Mouse (Mus musculus) lung, embryonic 15.5 days (tissue): ENCODE data around the gene Rictor. TPM values are rescaled to one million over a fixed set of nuclear protein-coding genes. Genes with fewer than 3 reads are reported as not detected.

ENCODE experiments used
- ATAC-seq: fragments of 200-750 bp; cut with Nextera tagmentation; 2 replicates; pipeline ENCODE4 v1.8.0; 2017; ENCODE audit warnings: moderate number of reproducible peaks, borderline replicate concordance; ENCODE audit not compliant: low FRiP score, low TSS enrichment; ENCODE audit errors: extremely low read depth
- H3K27ac ChIP-seq: fragments of 300-500 bp; sonication (generic); 2 replicates; pipeline ENCODE4 v1.5.1; 2015; ENCODE audit warnings: moderate library complexity, mild to moderate bottlenecking, inconsistent platforms
- H3K27me3 ChIP-seq: fragments of 300-500 bp; sonication (generic); 2 replicates; pipeline ENCODE4 v1.6.1; 2015; ENCODE audit warnings: inconsistent platforms
- H3K36me3 ChIP-seq: fragments of 300-500 bp; sonication (generic); 2 replicates; pipeline ENCODE4 v1.6.1; 2015; ENCODE audit warnings: inconsistent platforms
- H3K4me1 ChIP-seq: fragments of 300-500 bp; sonication (generic); 2 replicates; pipeline ENCODE4 v1.6.1; 2015; ENCODE audit warnings: inconsistent platforms
- H3K4me2 ChIP-seq: fragments of 300-500 bp; sonication (generic); 2 replicates; pipeline ENCODE4 v1.6.1; 2015; ENCODE audit warnings: inconsistent platforms, mild to moderate bottlenecking, moderate library complexity
- H3K4me3 ChIP-seq: fragments of 300-500 bp; sonication (generic); 2 replicates; pipeline ENCODE4 v1.5.1; 2015; ENCODE audit warnings: mild to moderate bottlenecking, inconsistent platforms
- H3K9ac ChIP-seq: fragments of 300-500 bp; sonication (generic); 2 replicates; pipeline ENCODE4 v1.6.1; 2015; ENCODE audit warnings: inconsistent platforms
- H3K9me3 ChIP-seq: fragments of 300-500 bp; sonication (generic); 2 replicates; pipeline ENCODE4 v1.6.1; 2016; ENCODE audit warnings: inconsistent platforms
- WGBS: fragments of 180-500 bp; shearing (Covaris S2); methylation state at CpG from one replicate; pipeline ENCODE4 v1.1.7; 2015; 5-methylcytosine and 5-hydroxymethylcytosine counted together
- polyA plus RNA-seq: library from polyadenylated mRNA; unstranded; fragments of >200 nt; fragmentation: Nextera tagmentation; extraction: Ambion mirVana; gene quantifications from 2 replicates; pipeline ENCODE4 v1.2.1, GENCODE M21; 2015

The Rictor gene
- 41.3 and 45.5 TPM in 2 replicates for polyA plus RNA-seq

DNA sequence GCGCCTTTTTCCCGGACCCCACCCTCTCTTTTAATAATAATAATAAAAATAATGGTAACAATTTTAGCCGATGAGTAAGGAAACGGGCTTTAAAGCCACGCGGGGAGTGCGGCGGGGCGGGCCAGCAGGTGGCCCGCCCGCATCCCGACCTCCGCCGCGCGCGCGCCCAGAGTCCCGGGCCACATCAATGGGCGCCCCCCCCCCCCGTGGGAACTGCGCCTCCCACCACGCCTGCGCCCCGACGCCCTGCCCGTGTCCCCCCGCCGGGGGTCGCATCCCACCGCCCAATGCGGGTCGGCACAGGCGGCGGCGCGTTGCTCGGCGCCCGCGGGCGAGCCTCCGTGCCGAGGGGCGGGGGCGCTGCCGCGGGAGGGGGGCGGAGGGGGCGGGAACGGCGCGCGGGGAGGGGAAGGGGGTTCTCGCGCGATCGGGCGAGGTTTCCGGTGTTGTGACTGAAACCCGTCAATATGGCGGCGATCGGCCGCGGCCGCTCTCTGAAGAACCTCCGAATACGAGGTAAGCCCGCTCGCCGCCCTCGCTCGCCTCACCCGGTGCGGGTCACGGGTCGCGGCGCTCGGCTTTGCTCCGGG lies at the start of gene Rictor:
Gene Rictor, plus strand, starts transcription at position 444 of the 590 bp plus-strand sequence.
- WGBS: 3% methylated on average over 59 of the region's 82 CpGs
- Histone ChIP-seq H3K27me3 (peaks cover 3% of the 10 kb centered on the region; the same call in 1 of the 2 replicates), H3K4me2 (peak within 1 kb of the TSS; percentile 90), H3K27ac (peak within 1 kb of the TSS; percentile 83), H3K9me3 (no peaks in the 10 kb centered on the region), H3K36me3 (no peaks in the 10 kb centered on the region), H3K9ac (peak within 1 kb of the TSS; percentile 83), H3K4me3 (peak within 1 kb of the TSS; percentile 74), H3K4me1 (peaks cover 21% of the 10 kb centered on the region)
- peak; percentile 88 for ATAC-seq

DNA sequence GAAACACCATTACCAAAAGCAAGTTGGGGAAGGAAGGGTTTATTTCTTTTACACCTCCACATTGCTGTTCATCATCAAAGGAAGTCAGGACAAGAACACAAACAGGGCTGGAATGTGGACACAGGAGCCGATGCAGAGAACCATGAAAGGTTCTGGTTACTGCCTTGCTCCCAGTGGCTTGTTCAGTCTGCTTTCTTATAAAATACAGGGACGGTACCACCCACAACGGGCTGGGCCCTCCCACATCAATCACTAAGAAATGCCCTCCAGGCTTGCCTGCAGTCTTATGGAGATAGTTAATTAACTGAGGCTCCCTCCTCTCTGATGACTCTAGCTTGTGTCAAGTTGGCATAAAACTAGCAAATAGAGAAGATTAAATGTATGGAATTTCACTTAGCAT lies 46.2 kb upstream of the Rictor start:
- 40% methylated on average over 3 of the region's 3 CpGs for WGBS
- ATAC-seq: no peak
- Histone ChIP-seq H3K4me1 (0 out of 2 replicates have a peak, but pooled peaks cover 3% of the 10 kb centered on the region), H3K9me3 (no peaks in the 10 kb centered on the region), H3K27ac (no peak overlapping the region), H3K36me3 (no peaks in the 10 kb centered on the region), H3K4me2 (no peak overlapping the region), H3K4me3 (no peak overlapping the region), H3K9ac (no peak overlapping the region), H3K27me3 (no peaks in the 10 kb centered on the region)

DNA sequence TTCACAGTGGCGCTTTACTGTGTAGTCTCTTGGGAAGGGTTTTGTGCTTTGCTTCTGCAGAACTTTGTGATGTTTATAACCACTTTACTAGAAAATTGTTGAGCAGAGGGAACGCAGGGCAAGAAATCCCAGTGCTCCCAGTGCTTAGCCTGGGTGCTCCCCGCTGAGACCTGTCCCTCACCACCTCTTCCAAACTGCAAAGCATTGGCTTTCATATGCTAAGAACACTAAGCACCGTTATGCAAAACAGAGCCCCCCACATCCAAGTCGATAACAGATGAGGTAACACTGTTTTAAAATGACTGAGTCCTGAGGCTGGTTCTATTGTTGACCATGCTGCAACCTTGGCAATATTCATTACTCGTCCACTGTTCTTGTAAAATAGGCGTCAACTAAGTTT lies 44.2 kb upstream of the Rictor start:
- no peak for ATAC-seq
- Histone ChIP-seq H3K4me1 (0 out of 2 replicates have a peak, but pooled peaks cover 3% of the 10 kb centered on the region), H3K27me3 (no peaks in the 10 kb centered on the region), H3K9ac (no peak overlapping the region), H3K4me2 (no peak overlapping the region), H3K36me3 (no peaks in the 10 kb centered on the region), H3K9me3 (no peaks in the 10 kb centered on the region), H3K27ac (no peak overlapping the region), H3K4me3 (no peak overlapping the region)
- 70% methylated on average over 7 of the region's 7 CpGs for WGBS

DNA sequence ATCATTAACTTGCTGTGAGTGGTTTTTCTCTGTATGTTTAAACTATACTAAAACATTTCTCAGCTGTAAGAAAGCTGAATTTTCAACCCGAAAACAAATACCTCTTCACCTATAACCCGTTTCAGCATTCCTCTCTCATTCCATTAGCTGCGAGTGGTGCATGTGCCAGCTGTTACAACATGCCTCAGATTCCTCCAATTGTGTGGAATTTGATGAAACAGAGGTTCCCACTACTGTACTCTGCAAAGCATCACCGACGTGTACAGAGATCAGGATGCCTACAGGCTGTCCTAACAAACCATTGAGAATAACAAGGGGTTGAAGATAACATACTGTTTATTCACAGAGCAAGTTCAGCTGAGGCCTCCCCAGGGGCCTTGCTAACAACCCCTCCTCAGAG lies 42.1 kb upstream of the Rictor start:
- WGBS: 19% methylated on average over 5 of the region's 5 CpGs
- Histone ChIP-seq H3K9ac (no peak overlapping the region), H3K4me2 (no peak overlapping the region), H3K4me1 (0 out of 2 replicates have a peak, but pooled peaks cover 3% of the 10 kb centered on the region), H3K9me3 (no peaks in the 10 kb centered on the region), H3K4me3 (no peak overlapping the region), H3K36me3 (no peaks in the 10 kb centered on the region), H3K27me3 (no peaks in the 10 kb centered on the region), H3K27ac (peak overlapping the region; percentile 27; the same call in 1 of the 2 replicates)
- ATAC-seq: no peak

DNA sequence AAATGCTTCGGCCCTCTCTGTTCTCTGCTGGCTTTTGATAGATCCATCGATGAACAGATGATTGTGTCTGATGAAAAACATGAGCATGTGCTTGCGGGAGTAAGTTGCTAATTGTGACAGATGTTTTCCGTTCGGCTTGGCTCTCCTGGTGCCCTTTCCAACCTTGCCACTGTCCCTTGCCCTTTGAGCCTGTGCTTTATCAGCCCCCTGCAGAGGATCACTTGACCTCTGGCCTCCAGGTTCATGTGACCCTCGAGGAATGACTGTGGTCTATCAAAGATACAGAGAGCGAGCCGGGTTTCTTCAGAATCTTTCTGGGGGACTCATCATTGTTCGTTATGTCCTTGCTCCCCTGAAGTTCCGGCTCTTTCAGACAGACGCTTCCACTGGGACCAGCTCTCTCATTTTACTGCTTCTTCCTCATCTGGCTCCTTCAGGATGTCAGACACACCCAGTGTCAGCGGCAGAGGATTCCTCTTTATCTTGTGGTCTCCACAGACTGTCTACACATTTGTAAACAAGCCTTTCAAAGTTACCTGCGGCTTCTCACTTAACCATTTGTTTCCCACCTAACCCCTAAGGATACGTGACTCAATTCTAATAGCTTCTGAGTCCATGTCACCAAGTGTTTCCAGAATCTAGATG lies 39.3 kb upstream of the Rictor start:
- no peak overlapping the region for H3K4me3 ChIP-seq
- no peaks in the 10 kb centered on the region for H3K27me3 ChIP-seq
- WGBS: 25% methylated on average over 14 of the region's 14 CpGs
- no peak overlapping the region for H3K27ac ChIP-seq
- ATAC-seq: no peak
- H3K36me3 ChIP-seq: no peaks in the 10 kb centered on the region
- no peaks in the 10 kb centered on the region for H3K9me3 ChIP-seq
- H3K4me2 ChIP-seq: no peak overlapping the region
- no peak overlapping the region for H3K9ac ChIP-seq
- 0 out of 2 replicates have a peak, but pooled peaks cover 3% of the 10 kb centered on the region for H3K4me1 ChIP-seq

DNA sequence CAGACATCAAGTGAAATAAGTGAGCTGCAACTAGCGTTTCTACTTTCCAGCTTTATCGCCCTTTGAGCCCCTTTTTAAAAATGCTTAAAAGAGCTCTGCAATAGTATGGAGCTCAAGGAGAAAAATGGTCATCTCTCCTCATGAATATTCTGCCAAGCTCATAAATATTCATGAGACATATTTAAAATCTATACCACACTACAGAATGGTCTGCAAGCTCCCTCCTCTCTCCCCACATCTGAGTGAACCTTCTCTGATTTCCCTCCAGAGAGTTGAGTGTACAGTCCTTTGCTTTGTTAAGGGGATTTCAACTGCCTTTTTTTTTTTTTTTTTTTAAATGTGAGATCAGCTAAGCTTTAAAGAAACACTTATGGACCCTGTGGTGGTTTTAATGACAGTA lies 29.7 kb upstream of the Rictor start:
- no peak overlapping the region for H3K9ac ChIP-seq
- no peaks in the 10 kb centered on the region for H3K36me3 ChIP-seq
- H3K9me3 ChIP-seq: no peaks in the 10 kb centered on the region
- no peak overlapping the region for H3K4me2 ChIP-seq
- no peak overlapping the region for H3K4me3 ChIP-seq
- WGBS: 78% methylated on average over 2 of the region's 2 CpGs
- H3K27ac ChIP-seq: no peak overlapping the region
- H3K27me3 ChIP-seq: no peaks in the 10 kb centered on the region
- H3K4me1 ChIP-seq: no peaks in the 10 kb centered on the region
- no peak for ATAC-seq

DNA sequence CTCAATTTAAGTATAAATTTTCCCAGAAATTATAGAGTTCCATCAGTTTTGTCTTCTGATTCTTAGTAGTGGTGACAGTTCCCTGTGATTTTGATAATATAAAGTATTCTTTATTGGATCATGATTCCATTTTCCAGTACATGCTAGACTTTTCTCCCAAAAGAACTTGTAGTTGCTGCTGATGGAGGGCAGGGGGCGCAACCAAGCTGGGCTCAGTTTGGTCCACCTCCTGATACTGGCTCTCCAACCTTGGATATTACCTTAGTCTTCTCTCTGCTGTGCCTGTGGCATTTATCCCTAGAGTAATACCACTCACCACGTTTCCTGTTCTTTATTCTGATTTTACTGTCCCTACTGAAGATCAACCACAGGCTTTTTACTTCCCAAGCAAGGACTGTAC lies 6.0 kb upstream of the Rictor start:
- H3K4me3 ChIP-seq: no peak overlapping the region
- ATAC-seq: no peak
- WGBS: 71% methylated on average over 2 of the region's 2 CpGs
- H3K4me2 ChIP-seq: no peak overlapping the region
- H3K36me3 ChIP-seq: no peaks in the 10 kb centered on the region
- no peaks in the 10 kb centered on the region for H3K4me1 ChIP-seq
- no peak overlapping the region for H3K9ac ChIP-seq
- no peaks in the 10 kb centered on the region for H3K9me3 ChIP-seq
- H3K27me3 ChIP-seq: peaks cover 3% of the 10 kb centered on the region; the same call in 1 of the 2 replicates
- H3K27ac ChIP-seq: no peak overlapping the region

DNA sequence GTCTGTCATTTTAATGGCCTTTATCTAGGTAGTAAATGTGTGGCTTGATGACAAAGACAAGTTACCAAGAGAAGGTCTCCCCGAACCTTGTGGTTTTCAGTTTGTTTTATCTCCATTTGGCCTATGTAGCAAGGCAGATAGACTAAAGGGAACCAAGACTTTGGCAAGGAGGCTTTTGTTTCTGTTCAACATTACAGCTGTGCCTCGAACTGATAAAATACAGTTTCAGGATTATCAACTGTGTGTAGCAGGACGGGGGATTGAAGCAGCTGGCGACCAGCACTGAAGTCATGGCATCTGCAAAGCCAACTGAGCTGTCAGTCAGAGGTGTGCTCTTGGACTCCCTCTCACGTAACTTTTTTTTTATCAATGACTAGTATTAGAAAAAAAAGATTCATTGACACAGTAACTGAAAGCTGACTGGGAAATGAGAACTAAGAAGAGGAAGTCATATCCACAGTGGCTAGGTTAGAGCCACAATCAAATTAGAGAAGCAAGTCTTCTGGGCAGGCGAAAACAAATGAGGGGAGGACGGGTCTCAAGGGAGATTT lies 2.8 kb upstream of the Rictor start:
- Histone ChIP-seq H3K4me2 (no peak overlapping the region), H3K4me1 (peaks cover 13% of the 10 kb centered on the region), H3K36me3 (no peaks in the 10 kb centered on the region), H3K9ac (no peak overlapping the region), H3K27me3 (peaks cover 3% of the 10 kb centered on the region; the same call in 1 of the 2 replicates), H3K27ac (no peak overlapping the region), H3K9me3 (no peaks in the 10 kb centered on the region), H3K4me3 (no peak overlapping the region)
- 45% methylated on average over 7 of the region's 7 CpGs for WGBS
- ATAC-seq: no peak

DNA sequence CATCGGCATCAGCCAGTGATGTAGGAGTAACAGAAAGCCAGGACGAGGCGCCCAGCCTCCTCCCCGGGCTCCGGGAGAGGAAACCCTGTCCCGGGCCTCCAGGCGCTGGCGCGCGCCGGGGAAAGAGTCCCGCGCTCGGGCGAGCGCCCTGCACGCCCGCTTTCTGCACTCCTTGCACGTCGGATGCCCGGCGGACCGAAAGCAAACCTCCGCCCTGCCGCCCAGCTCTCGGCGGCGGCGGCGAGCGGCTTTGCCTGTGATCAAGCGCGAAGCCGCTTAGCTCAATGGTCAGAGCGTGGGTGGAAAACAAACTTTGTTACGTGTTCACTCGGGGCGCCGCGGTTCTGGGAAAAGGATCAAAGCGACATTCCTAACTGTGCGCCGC lies 636 bp upstream of the Rictor start:
- H3K4me1 ChIP-seq: peaks cover 16% of the 10 kb centered on the region
- ATAC-seq: peak; percentile 50
- H3K36me3 ChIP-seq: no peaks in the 10 kb centered on the region
- no peaks in the 10 kb centered on the region for H3K9me3 ChIP-seq
- H3K4me3 ChIP-seq: peak overlapping the region; percentile 74
- peak overlapping the region; percentile 83 for H3K9ac ChIP-seq
- H3K27me3 ChIP-seq: peaks cover 3% of the 10 kb centered on the region; the same call in 1 of the 2 replicates
- H3K27ac ChIP-seq: peak overlapping the region; percentile 83
- H3K4me2 ChIP-seq: peak overlapping the region; percentile 90
- whole genome bisulfite sequencing: 0% methylated on average over 43 of the region's 43 CpGs

DNA sequence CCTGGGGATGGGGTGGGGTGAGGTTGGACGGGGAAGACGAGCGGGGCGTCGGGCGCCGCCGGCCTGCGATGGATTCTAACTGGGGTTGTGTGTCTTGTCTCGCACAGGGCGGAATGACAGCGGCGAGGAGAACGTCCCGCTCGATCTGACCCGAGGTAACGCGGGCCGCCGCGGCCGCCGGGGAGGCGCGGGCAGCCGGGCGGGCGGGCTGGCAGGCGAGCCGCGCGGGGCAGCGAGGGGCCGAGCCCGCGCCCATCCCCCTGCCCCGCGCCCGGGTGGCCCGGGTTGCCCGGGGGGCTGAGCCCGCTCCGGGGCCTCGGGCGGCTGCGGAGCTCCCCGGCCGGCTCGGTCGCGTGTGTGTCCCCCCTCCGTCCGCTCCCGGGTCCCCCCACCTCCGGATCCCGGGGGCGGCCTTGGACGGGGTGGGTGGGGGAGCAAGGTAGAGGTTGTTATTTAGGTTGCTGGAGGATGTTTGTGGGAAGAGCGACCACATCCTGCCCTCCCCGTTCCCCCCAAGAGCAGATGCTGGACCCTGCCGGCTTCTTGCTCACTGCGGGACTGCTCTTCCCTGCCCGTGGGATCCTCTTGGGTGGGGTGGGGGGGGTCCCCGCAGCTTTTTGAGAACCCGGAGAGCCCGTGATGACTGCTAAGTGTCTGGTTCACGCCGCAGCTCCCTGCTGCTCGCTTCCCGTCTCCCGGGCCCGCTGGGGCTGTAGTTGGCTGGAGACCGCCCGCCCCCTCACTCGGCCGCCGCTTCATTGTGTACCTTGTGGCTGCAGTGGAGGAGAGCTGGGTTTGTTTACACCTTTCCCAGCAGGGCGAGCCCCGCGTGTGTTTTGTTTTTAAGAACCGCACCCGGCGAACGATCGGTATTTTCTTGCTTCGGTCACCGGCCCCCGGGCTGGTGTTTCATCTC lies 605 bp downstream of the Rictor start:
- H3K4me3 ChIP-seq: peak overlapping the region; percentile 74
- H3K9ac ChIP-seq: peak overlapping the region; percentile 83
- H3K36me3 ChIP-seq: no peaks in the 10 kb centered on the region
- H3K4me2 ChIP-seq: peak overlapping the region; percentile 90
- ATAC-seq: peak; percentile 77
- peaks cover 26% of the 10 kb centered on the region for H3K4me1 ChIP-seq
- H3K27me3 ChIP-seq: peaks cover 3% of the 10 kb centered on the region; the same call in 1 of the 2 replicates
- no peaks in the 10 kb centered on the region for H3K9me3 ChIP-seq
- under 1% methylated on average over 64 of the region's 89 CpGs for WGBS
- peak overlapping the region; percentile 83 for H3K27ac ChIP-seq

DNA sequence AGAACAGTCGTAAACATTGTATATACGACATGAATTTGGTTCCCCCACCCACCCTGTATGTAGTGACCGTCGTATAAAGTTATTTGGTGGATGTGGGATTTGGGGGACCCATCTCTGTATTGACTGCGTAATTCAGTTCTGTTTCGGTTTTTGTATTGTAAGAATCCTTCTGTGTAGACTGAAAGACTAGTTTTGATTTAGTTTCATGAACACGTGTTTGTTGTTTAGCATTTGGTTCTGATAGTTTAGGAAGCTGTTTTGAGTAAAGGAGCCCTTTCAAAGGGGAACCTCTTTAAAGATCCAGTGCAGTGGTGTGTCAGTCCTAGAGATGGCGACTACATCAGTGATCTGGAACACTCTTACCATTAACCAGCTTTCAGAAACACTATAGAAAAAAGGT lies 1.4 kb downstream of the Rictor start:
- WGBS: 18% methylated on average over 8 of the region's 8 CpGs
- peaks cover 3% of the 10 kb centered on the region; the same call in 1 of the 2 replicates for H3K27me3 ChIP-seq
- peak overlapping the region; percentile 90 for H3K4me2 ChIP-seq
- no peak for ATAC-seq
- peak overlapping the region; percentile 83 for H3K9ac ChIP-seq
- peaks cover 27% of the 10 kb centered on the region for H3K4me1 ChIP-seq
- peak overlapping the region; percentile 74 for H3K4me3 ChIP-seq
- H3K9me3 ChIP-seq: no peaks in the 10 kb centered on the region
- H3K27ac ChIP-seq: no peak overlapping the region
- no peaks in the 10 kb centered on the region for H3K36me3 ChIP-seq
